Mouse (Mus musculus) hindbrain, postnatal 0 days (tissue): ENCODE data around the gene Myo18a. TPM values are rescaled to one million over a fixed set of nuclear protein-coding genes. Genes with fewer than 3 reads are reported as not detected.
"Not testable (repeated sequence)": the region's sequence is repeated elsewhere in the genome, so short reads cannot be mapped to it uniquely, and the experiment has no call there.

Experiments used
- ATAC-seq: fragments of 200-750 bp; cut with Nextera tagmentation; 2 replicates; pipeline ENCODE4 v1.8.0; 2017; ENCODE audit warnings: mild to moderate bottlenecking, moderate TSS enrichment, moderate library complexity
- DNase-seq: peaks from one replicate; pipeline ENCODE4 v3.0.0-alpha.2; 2015; ENCODE audit warnings: low spot score
- H3K27ac ChIP-seq: fragments of 300-500 bp; sonication (generic); 2 replicates; pipeline ENCODE4 v1.5.1; 2014; ENCODE audit warnings: mild to moderate bottlenecking
- H3K27me3 ChIP-seq: fragments of 300-500 bp; sonication (generic); 2 replicates; pipeline ENCODE4 v1.6.1; 2014; ENCODE audit warnings: low read length, mixed read lengths; ENCODE audit not compliant: insufficient read depth
- H3K36me3 ChIP-seq: fragments of 300-500 bp; sonication (generic); 2 replicates; pipeline ENCODE4 v1.6.1; 2014; ENCODE audit warnings: low read length, mixed read lengths; ENCODE audit not compliant: insufficient read depth
- H3K4me1 ChIP-seq: fragments of 300-500 bp; sonication (generic); 2 replicates; pipeline ENCODE4 v1.6.1; 2014; ENCODE audit warnings: antibody characterized with exemption, low read length, mixed read lengths; ENCODE audit not compliant: insufficient read depth
- H3K4me2 ChIP-seq: fragments of 300-500 bp; sonication (generic); 2 replicates; pipeline ENCODE4 v1.6.1; 2014; ENCODE audit warnings: low read depth, mild to moderate bottlenecking, low read length, moderate library complexity, mixed read lengths
- H3K4me3 ChIP-seq: fragments of 300-500 bp; sonication (generic); 2 replicates; pipeline ENCODE4 v1.5.1; 2014; ENCODE audit warnings: low read length
- H3K9ac ChIP-seq: fragments of 300-500 bp; sonication (generic); replicated peaks from 2 replicates; pipeline ENCODE4 v1.6.1; 2014; ENCODE audit warnings: mild to moderate bottlenecking, low read length, moderate library complexity, mixed read lengths
- H3K9me3 ChIP-seq: fragments of 300-500 bp; sonication (generic); 2 replicates; pipeline ENCODE4 v1.6.1; 2016; ENCODE audit warnings: low read length, mixed read lengths
- CTCF ChIP-seq: IDR thresholded peaks from 2 replicates; pipeline ENCODE4 v1.5.1; 2016; ENCODE audit warnings: antibody characterized with exemption, control low read depth, low read depth
- WGBS: fragments of 180-500 bp; shearing (Covaris S2); extraction: QIAGEN DNeasy Blood & Tissue Kit; methylation state at CpG from one replicate; pipeline ENCODE4 v1.1.7; 2014; 5-methylcytosine and 5-hydroxymethylcytosine counted together
- polyA plus RNA-seq: library from polyadenylated mRNA; unstranded; fragments of >200 nt; fragmentation: Nextera tagmentation; extraction: Ambion mirVana; gene quantifications from 2 replicates; pipeline ENCODE4 v1.2.1, GENCODE M21; 2015
- total RNA-seq: library from RNA; depleted of rRNA; stranded (reverse); fragments of >200 nt; gene quantifications from 2 replicates; pipeline ENCODE4 v1.2.3, GENCODE M21; 2014

Myo18a gene
- total and polyA plus RNA-seq, 2 experiments from 2014 or later: 28.2 to 64.6 TPM

GRCm38 (mm10) chr11:77737289-77737688 is 25.8 kb upstream of the Myo18a start:
- no peak overlapping the region for H3K4me3 ChIP-seq
- H3K27me3 ChIP-seq: no peaks in the 10 kb centered on the region
- ATAC-seq: no peak

DNA sequence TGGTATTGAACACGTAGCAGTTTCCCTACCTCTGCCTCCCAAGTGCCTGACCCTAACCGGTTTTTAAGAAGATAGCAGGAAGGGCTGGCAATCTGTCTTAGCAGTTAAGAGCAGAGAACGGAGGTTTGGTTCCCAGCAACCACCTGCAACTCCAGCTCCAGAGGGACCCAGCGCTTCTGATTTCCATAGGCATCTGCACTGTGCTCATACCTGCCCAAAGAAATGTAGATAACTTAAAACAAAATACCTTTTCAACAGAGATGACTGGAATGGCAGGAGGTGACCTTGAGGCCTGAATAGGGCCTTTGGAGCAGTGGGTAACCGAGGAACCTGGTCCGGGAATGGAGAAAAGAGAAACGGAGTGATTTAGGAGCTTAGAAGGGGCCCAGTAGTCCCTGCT is 24.5 kb upstream of the Myo18a start:
- WGBS: 58% methylated on average over 7 of the region's 7 CpGs
- Histone ChIP-seq H3K4me3 (no peak overlapping the region), H3K9ac (no peak overlapping the region), H3K4me1 (no peaks in the 10 kb centered on the region), H3K4me2 (no peak overlapping the region), H3K27ac (no peak overlapping the region), H3K36me3 (no peaks in the 10 kb centered on the region), H3K9me3 (no peaks in the 10 kb centered on the region), H3K27me3 (no peaks in the 10 kb centered on the region)
- DNase-seq: no peak
- no peak for TF ChIP-seq CTCF
- no peak for ATAC-seq

More at GRCm38 (mm10) chr11:77737289-77737688, 25.8 kb upstream of the Myo18a start:
- Histone ChIP-seq H3K36me3 (no peaks in the 10 kb centered on the region), H3K4me2 (no peak overlapping the region), H3K4me1 (no peaks in the 10 kb centered on the region), H3K9ac (no peak overlapping the region), H3K9me3 (no peaks in the 10 kb centered on the region), H3K27ac (no peak overlapping the region)
- DNase-seq: peak; percentile 91
- 1% methylated on average over 6 of the region's 6 CpGs for WGBS
- peak; percentile 94 for TF ChIP-seq CTCF

- H3K9ac ChIP-seq: no peak overlapping the region
- no peaks in the 10 kb centered on the region for H3K36me3 ChIP-seq
- no peaks in the 10 kb centered on the region for H3K27me3 ChIP-seq
- H3K4me3 ChIP-seq: no peak overlapping the region
- 35% methylated on average over 6 of the region's 6 CpGs for WGBS
- ATAC-seq (no peak), DNase-seq (no peak)
- H3K4me1 ChIP-seq: no peaks in the 10 kb centered on the region
- no peaks in the 10 kb centered on the region for H3K9me3 ChIP-seq
- no peak overlapping the region for H3K27ac ChIP-seq
- no peak overlapping the region for H3K4me2 ChIP-seq
- peak; percentile 35; the same call in 1 of the 2 replicates for TF ChIP-seq CTCF
Observed at GRCm38 (mm10) chr11:77743966-77744365, 19.1 kb upstream of the Myo18a start.

DNA sequence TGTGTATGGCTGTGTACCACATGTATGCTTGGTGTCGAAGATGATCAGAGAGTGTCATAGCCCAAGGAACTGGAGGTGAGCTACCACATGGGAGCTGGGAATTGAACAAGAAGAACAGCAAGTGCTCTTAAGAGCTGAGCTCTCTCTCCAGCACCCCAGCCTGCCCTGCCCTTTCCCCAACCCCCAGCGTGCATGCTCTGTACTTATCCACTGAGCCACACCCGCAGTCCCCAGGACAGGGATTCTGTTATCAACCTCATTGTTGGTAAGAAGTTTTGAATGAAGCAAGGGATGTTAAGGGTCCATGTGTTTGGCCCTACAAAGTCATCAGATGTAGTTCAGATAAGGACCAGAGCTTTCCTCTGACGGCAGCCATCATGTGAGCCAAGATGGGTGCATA is 16.4 kb upstream of the Myo18a start:
- H3K4me2 ChIP-seq: no peak overlapping the region
- no peak for ATAC-seq
- H3K4me3 ChIP-seq: no peak overlapping the region
- H3K36me3 ChIP-seq: no peaks in the 10 kb centered on the region
- TF ChIP-seq CTCF: no peak
- H3K4me1 ChIP-seq: no peaks in the 10 kb centered on the region
- no peaks in the 10 kb centered on the region for H3K27me3 ChIP-seq
- no peaks in the 10 kb centered on the region for H3K9me3 ChIP-seq
- WGBS: 94% methylated on average over 4 of the region's 4 CpGs
- no peak overlapping the region for H3K27ac ChIP-seq
- no peak for DNase-seq
- H3K9ac ChIP-seq: no peak overlapping the region

- not testable (repeated sequence) for H3K4me1 ChIP-seq, ATAC-seq, H3K4me3 ChIP-seq, H3K4me2 ChIP-seq, H3K27ac ChIP-seq, H3K36me3 ChIP-seq, DNase-seq, H3K27me3 ChIP-seq, H3K9me3 ChIP-seq, H3K9ac ChIP-seq
- 97% methylated on average over 13 of the region's 15 CpGs for WGBS
Observed at GRCm38 (mm10) chr11:77747103-77747502, 15.9 kb upstream of the Myo18a start.

- H3K27me3 ChIP-seq: no peaks in the 10 kb centered on the region
- ATAC-seq (no peak), DNase-seq (peak; percentile 33)
- no peak overlapping the region for H3K9ac ChIP-seq
- H3K4me2 ChIP-seq: no peak overlapping the region
- no peaks in the 10 kb centered on the region for H3K36me3 ChIP-seq
- no peak overlapping the region for H3K4me3 ChIP-seq
- H3K4me1 ChIP-seq: no peaks in the 10 kb centered on the region
- no peak for TF ChIP-seq CTCF
- 51% methylated on average over 5 of the region's 5 CpGs for WGBS
- no peak overlapping the region for H3K27ac ChIP-seq
- H3K9me3 ChIP-seq: no peaks in the 10 kb centered on the region
Observed at GRCm38 (mm10) chr11:77748996-77749395, 14.1 kb upstream of the Myo18a start.

DNA sequence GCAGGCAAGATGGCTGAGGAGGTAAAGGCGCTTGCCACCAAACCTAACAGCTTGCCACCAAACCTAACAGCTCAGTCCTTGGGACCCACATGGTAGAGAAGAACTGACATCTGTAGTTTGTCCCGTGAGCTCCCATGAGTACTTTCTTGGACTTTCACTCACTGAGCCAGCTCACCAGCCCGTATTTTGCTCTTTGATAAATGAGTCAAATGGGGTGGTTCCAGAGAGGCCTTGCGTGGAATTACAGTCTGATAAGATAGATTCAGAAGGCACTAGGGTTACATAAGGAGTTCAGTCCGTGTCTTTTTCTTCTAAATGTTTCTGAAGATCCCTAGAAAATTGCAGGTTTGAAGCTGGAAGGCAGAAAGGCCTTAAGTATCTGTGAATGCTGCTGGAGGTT is 10.5 kb upstream of the Myo18a start:
- Histone ChIP-seq H3K4me3 (no peak overlapping the region), H3K9me3 (no peaks in the 10 kb centered on the region), H3K9ac (no peak overlapping the region), H3K27me3 (no peaks in the 10 kb centered on the region), H3K36me3 (no peaks in the 10 kb centered on the region), H3K27ac (no peak overlapping the region), H3K4me1 (no peaks in the 10 kb centered on the region), H3K4me2 (no peak overlapping the region)
- 83% methylated on average over 5 of the region's 5 CpGs for WGBS
- TF ChIP-seq CTCF: no peak
- DNase-seq (no peak), ATAC-seq (no peak)
